Mouse (Mus musculus) Patski (cell line): Measurements from ENCODE around the gene Mrpl16. TPM values are rescaled to one million over a fixed set of nuclear protein-coding genes. Genes with fewer than 3 reads are reported as not detected.

Experiments
- ATAC-seq: fragments of 100-300 bp; one replicate; pipeline ENCODE4 v1.8.0; 2021
- CTCF ChIA-PET: fragments of 350-600 bp; sonication (Branson Sonifier 250); formaldehyde crosslinking; loops from one replicate; lab custom pipeline; 2022; ENCODE audit warnings: inconsistent platforms; lab: Charles Lee
- POLR2A ChIA-PET: fragments of 350-600 bp; sonication (Branson Sonifier 250); formaldehyde crosslinking; loops from one replicate; lab custom pipeline; 2022; ENCODE audit warnings: antibody characterized with exemption, inconsistent platforms; lab: Charles Lee
- DNase-seq: peaks from one replicate; pipeline ENCODE4 v3.0.0-alpha.2; 2011; ENCODE audit warnings: low read depth, low spot score
- H3K27me3 ChIP-seq: fragments of 371-371 bp; one replicate; pipeline ENCODE4 v1.5.1; 2021
- CTCF ChIP-seq: fragments of 100-300 bp; IDR thresholded peaks from one replicate; pipeline ENCODE4 v1.5.1; 2021
- in situ Hi-C: fragments of 300-500 bp; cut with MboI; formaldehyde crosslinking; loops from 3 replicates; pipeline ENCODE4 v1.11.1; 2018; ENCODE audit warnings: low pct_unique_long_range_greater_than_20kb, mixed read lengths
- polyA plus RNA-seq: library from polyadenylated mRNA; unstranded; gene quantifications from one replicate; pipeline ENCODE4 v1.2.3, GENCODE M21; 2021

The Mrpl16 gene
- polyA plus RNA-seq, 1 experiment from 2014 or later: 76.0 TPM

DNA sequence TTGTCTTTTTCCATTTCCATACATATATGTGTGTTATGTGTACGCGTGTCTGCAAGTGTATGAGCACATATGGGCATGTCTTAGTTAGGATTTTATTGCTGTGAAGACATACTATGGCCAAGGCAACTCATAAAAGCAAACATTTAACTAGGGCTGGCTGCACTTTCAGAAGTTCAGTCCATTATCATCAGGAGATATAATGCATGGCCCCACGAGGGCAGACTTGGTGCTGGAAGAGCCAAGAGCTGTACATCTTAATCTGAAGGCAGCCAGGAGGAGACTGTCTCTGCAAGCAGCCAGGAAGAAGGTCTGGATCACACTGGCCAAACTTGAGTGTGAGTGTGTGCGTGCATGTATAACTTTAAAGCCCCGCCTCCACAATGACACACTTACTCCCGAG lies 24.3 kb downstream of the Mrpl16 start:
- DNase-seq: no peak
- TF ChIP-seq CTCF: no peak
- H3K27me3 ChIP-seq: no peaks in the 10 kb centered on the region
- ChIA-PET CTCF (no interaction called here), POLR2A (no interaction called here)
- in situ Hi-C loops: loop anchor here (25.0 kb wide), 2 partner anchors 693 to 993 kb away; partner anchors contain the start of genes Lpxn and Zfp91
- no peak for ATAC-seq

DNA sequence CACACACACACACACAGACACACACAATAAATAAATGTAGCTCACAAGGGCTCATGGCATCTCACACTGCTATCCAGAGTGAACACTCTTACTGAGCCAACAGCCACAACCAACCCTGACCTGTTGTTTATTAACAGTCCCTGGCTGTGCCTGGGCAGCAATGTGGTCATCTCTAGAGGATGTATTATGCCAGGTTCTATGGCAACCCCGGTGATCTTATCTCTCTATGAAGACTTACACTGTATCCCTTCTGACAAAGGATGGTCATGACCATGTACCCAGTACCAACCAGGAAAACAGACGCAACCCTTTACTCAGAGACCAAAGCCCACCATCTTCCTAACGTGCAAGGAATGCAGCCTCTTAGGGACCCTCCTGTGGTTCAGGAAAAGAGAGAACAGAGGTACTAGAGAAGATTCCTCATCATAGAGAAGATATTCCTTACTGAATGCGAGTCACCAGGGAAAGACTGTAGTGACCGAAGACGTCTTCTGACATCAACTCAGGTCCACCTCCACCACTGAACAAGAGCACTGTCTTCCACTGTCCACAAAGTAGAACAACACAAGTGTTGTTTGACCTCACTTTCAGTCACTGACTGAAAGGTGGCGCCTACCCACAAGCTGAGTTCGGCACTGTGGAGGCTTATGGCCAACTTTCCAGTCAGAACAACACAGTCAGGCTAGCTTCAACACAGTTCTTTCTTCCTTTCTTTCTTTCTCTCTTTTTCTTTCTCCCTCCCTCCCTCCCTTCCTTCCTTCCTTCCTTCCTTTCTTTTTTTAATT lies 30.5 kb downstream of the Mrpl16 start:
- ATAC-seq (peak; percentile 95), DNase-seq (no peak)
- in situ Hi-C loops: no loop called here
- ChIA-PET CTCF (interaction anchor here (1.1 kb wide), 1 partner anchor 22 kb away, joined by 3 read pairs; no protein-coding TSS in a partner anchor), POLR2A (no interaction called here)
- TF ChIP-seq CTCF: no peak
- H3K27me3 ChIP-seq: no peaks in the 10 kb centered on the region

DNA sequence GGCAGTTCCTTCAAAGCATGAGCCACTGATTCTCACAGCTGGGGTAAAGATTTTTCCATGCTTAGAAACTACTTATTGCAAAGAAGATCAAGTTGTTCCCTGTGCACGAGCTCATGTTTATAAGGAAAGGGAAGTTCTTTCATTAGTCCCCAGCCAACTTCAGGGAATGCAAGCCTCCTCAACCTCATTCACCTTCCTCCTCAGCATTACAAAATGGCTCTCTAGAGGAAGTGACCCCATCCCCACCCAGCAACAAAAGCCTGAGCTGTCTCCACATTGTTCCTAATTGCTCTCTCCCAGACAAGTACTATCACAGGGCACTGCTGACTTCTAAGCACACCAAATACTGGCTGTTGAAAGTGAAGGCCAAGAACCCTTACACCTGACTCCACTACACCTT lies 34.2 kb downstream of the Mrpl16 start:
- ChIA-PET CTCF (interaction anchor here (1.2 to 1.8 kb wide), 5 partner anchors 17 to 63 kb away, joined by 3 to 5 read pairs (median 3); no protein-coding TSS in a partner anchor), POLR2A (no interaction called here)
- TF ChIP-seq CTCF: no peak
- in situ Hi-C loops: no loop called here
- no peak for DNase-seq
- H3K27me3 ChIP-seq: no peaks in the 10 kb centered on the region
- ATAC-seq: no peak

DNA sequence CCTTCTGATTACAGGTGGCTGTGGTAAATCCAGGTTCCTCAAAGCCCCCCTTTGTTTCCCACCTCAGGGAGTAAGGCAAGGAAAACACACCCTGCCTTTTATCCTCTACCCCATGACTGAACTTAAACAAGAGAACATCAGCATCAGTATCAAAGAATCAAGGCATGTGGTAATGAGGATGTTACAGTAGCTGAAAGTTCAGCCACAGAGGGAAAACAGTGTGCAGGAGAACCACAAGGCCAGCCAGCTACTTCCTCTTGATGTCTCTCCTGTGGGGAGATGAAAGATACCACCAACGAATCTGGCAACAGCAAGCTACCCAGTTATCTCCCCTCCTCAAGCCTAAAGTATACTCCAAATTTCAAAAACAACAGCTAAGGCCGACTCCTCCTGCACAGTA lies 37.1 kb downstream of the Mrpl16 start:
- ChIA-PET CTCF (interaction anchor here (0.8 to 3.7 kb wide), 4 partner anchors 8 to 100 kb away, joined by 3 to 16 read pairs (median 3); no protein-coding TSS in a partner anchor), POLR2A (no interaction called here)
- ATAC-seq: no peak
- in situ Hi-C loops: no loop called here
- no peak for TF ChIP-seq CTCF
- H3K27me3 ChIP-seq: no peaks in the 10 kb centered on the region
- no peak for DNase-seq

DNA sequence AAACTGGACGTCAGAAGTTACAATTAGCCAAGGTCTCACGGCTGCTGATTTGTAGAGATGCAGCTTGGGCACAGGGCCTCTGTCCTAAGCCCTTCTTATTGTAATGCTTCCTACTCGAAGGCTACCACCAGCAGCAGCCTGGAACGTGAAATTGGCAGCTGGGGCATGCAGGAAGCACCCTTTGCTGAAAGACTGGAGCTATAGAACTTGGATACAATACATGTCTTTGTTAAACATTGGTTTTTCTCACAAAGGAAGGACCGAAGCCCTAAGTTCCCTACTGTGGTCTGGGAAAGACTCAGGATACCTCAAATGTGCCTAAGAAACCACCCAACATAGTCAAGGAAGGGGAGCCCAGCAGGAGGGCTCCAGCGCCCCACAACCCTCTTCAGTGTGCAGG lies 37.6 kb downstream of the Mrpl16 start:
- DNase-seq (no peak), ATAC-seq (no peak)
- no peak for TF ChIP-seq CTCF
- in situ Hi-C loops: no loop called here
- ChIA-PET CTCF (interaction anchor here (0.8 to 3.7 kb wide), 2 partner anchors 10 to 13 kb away, joined by 3 to 16 read pairs; no protein-coding TSS in a partner anchor), POLR2A (no interaction called here)
- H3K27me3 ChIP-seq: no peaks in the 10 kb centered on the region

DNA sequence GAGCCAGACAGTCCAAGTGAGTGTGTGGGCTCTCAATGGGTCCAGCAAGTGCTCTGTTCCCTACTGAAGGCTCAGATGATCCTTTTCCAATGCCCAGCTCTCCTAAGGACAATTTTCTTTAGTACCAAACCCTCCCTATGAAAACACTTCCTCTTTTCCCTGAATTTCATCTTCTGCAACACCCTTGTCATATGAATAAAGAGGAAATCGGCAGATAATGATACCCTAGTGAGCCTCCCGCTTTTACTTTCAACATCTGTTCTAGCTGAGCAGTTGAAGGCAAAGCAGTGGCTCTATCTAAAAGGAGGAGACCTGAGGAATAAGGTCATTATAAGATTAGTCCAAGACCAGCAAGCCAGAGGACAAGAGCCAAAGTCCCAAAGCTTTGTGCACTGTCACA lies 38.3 kb downstream of the Mrpl16 start:
- ATAC-seq: no peak
- no peak for DNase-seq
- H3K27me3 ChIP-seq: no peaks in the 10 kb centered on the region
- no peak for TF ChIP-seq CTCF
- POLR2A ChIA-PET: interaction anchor here (1.4 kb wide), 1 partner anchor 10 kb away, joined by 3 read pairs; no protein-coding TSS in a partner anchor
- in situ Hi-C loops: no loop called here
- CTCF ChIA-PET: interaction anchor here (0.9 to 3.7 kb wide), 4 partner anchors 9 to 28 kb away, joined by 3 to 16 read pairs (median 4); no protein-coding TSS in a partner anchor

DNA sequence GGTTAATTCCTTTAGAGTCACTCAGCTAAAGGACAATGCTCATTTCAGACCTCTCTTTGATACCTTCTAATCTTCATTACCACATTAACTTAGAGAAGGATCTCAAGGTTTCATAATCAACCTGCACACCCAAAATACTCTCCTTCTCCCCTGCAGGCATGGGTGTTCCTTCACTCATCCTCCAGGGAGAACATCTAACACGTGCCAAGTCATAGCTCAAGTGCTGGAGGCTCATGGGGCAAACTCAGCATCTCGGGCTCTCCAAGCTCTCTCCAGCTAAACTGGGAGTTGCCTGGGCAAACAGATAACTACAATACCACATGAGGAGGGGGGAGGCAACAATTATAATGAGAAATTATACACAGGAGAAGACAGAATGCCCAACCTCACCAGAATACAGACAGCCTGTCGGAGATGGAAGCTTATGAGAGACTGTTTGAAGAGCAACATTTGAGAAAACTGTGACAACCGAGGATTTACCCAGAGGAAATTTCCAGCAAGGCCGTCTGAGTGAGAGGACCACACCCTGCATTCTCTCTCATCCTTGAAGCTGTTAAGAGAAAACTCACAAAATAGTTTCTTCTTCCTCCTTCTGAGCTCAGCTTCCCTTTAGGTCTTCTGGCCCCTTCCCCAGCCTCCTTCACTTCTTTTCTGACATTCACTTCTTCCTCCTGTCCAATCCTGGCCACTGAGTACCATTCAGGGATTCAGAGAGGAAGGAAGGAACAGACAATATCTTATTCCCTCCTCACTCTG lies 40.0 kb downstream of the Mrpl16 start:
- no peak for TF ChIP-seq CTCF
- ChIA-PET CTCF (interaction anchor here (0.6 to 1.8 kb wide), 3 partner anchors 10 to 38 kb away, joined by 3 to 8 read pairs (median 3); no protein-coding TSS in a partner anchor), POLR2A (no interaction called here)
- no peak for DNase-seq
- ATAC-seq: no peak
- in situ Hi-C loops: no loop called here
- H3K27me3 ChIP-seq: no peaks in the 10 kb centered on the region

DNA sequence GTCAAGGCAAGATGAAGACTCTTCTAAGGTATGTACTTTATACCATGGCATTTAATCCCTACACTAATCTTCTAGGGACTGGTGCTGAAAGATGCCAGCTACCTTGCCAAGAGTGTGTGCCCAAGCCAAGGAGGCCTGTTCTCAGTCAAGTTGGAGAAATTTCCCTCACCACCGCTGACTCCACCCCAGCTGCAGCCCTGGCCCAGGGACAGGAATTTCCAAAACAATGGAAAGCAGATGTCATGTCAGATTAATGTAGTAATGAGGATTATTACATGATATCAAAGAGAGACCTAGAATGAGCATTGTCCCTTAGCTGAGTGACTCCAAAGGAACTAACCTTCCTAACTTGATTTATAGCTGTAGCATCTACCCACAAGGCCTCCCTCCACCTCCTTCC lies 40.7 kb downstream of the Mrpl16 start:
- no peak for TF ChIP-seq CTCF
- POLR2A ChIA-PET: no interaction called here
- ATAC-seq: no peak
- CTCF ChIA-PET: interaction anchor here (1.1 to 1.8 kb wide), 2 partner anchors 9 to 33 kb away, joined by 3 to 8 read pairs; no protein-coding TSS in a partner anchor
- no peak for DNase-seq
- in situ Hi-C loops: no loop called here
- no peaks in the 10 kb centered on the region for H3K27me3 ChIP-seq

DNA sequence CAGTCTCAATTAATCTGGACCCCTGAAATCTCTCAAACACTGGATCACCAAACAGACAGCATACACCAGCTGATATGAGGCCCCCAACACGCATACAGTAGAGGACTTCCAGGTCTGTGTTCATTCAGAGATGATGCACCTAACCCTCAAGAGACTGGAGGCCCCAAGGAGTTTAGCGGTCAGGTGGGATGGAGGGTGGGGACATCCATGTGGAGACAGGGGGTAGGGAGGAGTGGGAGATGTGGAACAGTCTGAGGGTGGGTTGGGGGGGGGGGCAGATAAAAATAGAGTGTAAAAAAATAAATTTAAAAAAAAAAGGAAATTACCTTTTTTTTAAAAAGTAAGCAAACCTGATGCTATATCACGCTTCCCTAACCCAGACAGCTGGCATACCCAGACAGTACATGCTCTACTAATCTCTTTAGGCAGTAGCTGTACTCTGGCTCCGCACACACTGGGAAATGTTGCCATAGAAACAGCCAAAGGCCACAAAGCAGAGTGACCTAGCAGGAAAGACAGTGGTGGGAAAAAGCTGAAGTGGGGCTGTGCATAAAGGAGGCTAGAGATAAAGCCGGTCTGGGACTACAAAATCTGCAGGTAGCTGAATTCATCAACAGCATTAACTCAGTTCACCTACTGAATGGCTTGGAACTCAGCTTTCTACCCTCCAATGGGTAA lies 41.6 kb downstream of the Mrpl16 start:
- CTCF ChIA-PET: interaction anchor here (0.8 kb wide), 1 partner anchor 9 kb away, joined by 3 read pairs; no protein-coding TSS in a partner anchor
- no peak for DNase-seq
- POLR2A ChIA-PET: interaction anchor here (0.8 kb wide), 1 partner anchor 9 kb away, joined by 3 read pairs; no protein-coding TSS in a partner anchor
- no peaks in the 10 kb centered on the region for H3K27me3 ChIP-seq
- no peak for ATAC-seq
- in situ Hi-C loops: no loop called here
- TF ChIP-seq CTCF: no peak

DNA sequence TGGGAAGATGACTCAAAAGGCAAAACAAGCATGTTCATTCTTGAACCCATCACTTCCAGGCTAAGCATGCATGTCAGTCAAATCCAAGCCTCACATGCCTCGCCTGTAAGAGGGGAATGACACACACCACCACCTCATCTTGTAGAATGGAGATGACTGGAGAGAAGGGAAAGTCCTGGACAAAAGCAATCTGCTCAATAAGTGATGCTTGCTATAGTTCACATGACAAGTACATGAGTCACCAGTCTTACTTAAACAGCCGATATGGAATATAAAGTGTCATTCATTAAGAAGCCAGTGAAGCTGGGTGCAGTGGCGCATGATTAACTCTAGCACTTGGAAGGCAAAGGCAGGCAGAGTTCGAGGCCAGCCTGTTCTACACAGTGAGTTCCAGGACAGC lies 42.9 kb downstream of the Mrpl16 start:
- no peaks in the 10 kb centered on the region for H3K27me3 ChIP-seq
- POLR2A ChIA-PET: no interaction called here
- peak; percentile 31 for ATAC-seq
- CTCF ChIA-PET: no interaction called here
- in situ Hi-C loops: no loop called here
- TF ChIP-seq CTCF: no peak
- DNase-seq: no peak
